Mouse (Mus musculus) adrenal gland, adult 8-10 months (tissue): ENCODE measurements at regions not wholly inside any gene's neighbourhood (a gene's known extent, or its start where the extent isn't known, plus 50 kb on each side); places are given as distances from the start of the nearest gene placed in this dataset.

Source experiments
- DNase-seq: peaks from one replicate; pipeline ENCODE4 v3.0.0; 2022

- DNase-seq = no peak
These were observed 609.1 kb upstream of the Ppp6c start for GRCm38 (mm10) chr2:39835370-39835769.

- DNase-seq = no peak
These were observed 597.6 kb upstream of the Ppp6c start for GRCm38 (mm10) chr2:39823851-39824250.

- peak; percentile 10 for DNase-seq
These were observed 580.4 kb upstream of the Ppp6c start for GRCm38 (mm10) chr2:39806681-39807080.
